ENCODE assay signal across 20 mouse cellular contexts in the genomic region with DNA sequence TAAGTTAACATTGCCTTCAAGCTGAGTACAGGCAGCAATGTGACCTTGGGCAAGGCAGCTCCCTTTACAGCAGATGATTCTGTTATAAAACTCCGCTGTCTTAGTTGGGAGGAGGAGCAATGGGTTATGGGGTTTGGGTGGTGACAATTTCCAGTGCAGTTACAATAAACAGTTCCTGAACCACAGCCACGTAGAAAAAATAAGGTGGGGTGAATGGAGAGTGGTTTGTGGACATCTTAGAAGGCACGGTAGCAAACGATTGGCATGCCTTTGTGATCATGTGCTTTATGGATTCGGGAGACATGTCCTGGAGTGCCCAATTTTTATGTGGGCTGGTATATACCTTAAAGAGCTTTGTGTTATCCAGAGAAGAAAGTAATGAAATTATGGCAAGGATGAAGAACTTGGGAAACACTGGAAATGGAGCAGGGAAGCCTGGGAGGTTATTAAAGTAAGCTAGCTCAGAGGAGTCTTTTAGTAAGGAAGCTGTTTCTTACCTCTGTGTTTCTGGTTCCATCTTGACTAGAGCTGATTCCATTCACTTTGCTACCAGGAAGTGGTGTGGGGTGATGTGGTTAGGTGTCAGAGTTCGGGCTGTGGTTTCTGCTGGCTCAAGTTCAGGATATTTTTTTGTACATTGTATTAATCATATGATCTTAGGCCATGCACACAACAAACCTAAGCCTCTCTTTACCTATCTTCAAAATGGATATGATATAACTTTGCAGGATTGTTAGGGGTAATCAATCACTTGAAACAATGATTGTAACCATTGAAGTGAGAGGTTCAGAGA. TPM values are rescaled to one million over a fixed set of nuclear protein-coding genes. Genes with fewer than 3 reads are reported as not detected.
A peak's percentile ranks its signal among the peaks of the same experiment; 100 is the strongest.
DNase-seq lines count a peak whose midpoint lies in the region; ATAC-seq and TF ChIP-seq lines count a peak whose summit lies in the region.
"Had no signal": no experiment of that assay in that cellular context is flagged by ENCODE, and none has a peak within 500 bp of the region (broad histone marks: within the 10 kb centered on the region; RNA-seq: fewer than 3 reads in every experiment).

No protein-coding gene starts in this region.

- peak; percentile 57 for DNase-seq in 3134 (ENCODE audit: extremely low read depth, insufficient read length, low spot score)
- peak; percentile 64 for DNase-seq in 3T3-L1 (ENCODE audit: low read depth, low spot score)
- no peak for DNase-seq in left cerebral cortex, adult 9 months (ENCODE audit: low spot score in 2 of 2)
- no peak for DNase-seq in retina, embryonic 14.5 days (ENCODE audit: low spot score)
- no peak for DNase-seq in liver
- DNase-seq: adrenal gland, postnatal 25 days; heart, postnatal 14 days had no signal

- H3K4me2 ChIP-seq in intestine, postnatal 0 days (replicated peaks; ENCODE audit: low read depth) = no peak overlapping the region

- H3K36me3 ChIP-seq in intestine, postnatal 0 days (ENCODE audit: control insufficient read depth, insufficient read depth) = no peaks in the 10 kb centered on the region
- H3K36me3 ChIP-seq: G1E; heart, embryonic 10.5 days had no signal

- no peak overlapping the region for H3K9ac ChIP-seq in intestine, postnatal 0 days (ENCODE audit: low read depth, low read length)
- H3K9ac ChIP-seq: liver, embryonic 14.5 days had no signal

- WGBS in intestine, postnatal 0 days = 62% methylated on average over 6 of the region's 6 CpGs

- no peak for TF ChIP-seq CTCF in intestine, postnatal 0 days (IDR thresholded peaks at IDR 0.05; ENCODE audit: low read depth)

- no peak overlapping the region for H3K27ac ChIP-seq in intestine, postnatal 0 days (ENCODE audit: low read depth, low read length)
- H3K27ac ChIP-seq: heart, embryonic 10.5 days; liver, embryonic 14.5 days had no signal

- no peaks in the 10 kb centered on the region for H3K4me1 ChIP-seq in intestine, postnatal 0 days (replicated peaks; ENCODE audit: control insufficient read depth, insufficient read depth, low read length)
- H3K4me1 ChIP-seq: heart, embryonic 10.5 days had no signal

- no peak overlapping the region for H3K4me3 ChIP-seq in intestine, postnatal 0 days (ENCODE audit: low read depth, low read length)
- H3K4me3 ChIP-seq: heart, embryonic 10.5 days had no signal

- H3K27me3 ChIP-seq in intestine, postnatal 0 days (replicated peaks; ENCODE audit: control insufficient read depth, insufficient read depth, low read length) = no peaks in the 10 kb centered on the region

- peak; percentile 67 for ATAC-seq in activated CD4-positive, CD25-positive, alpha-beta regulatory T cell, adult 4 months
- peak; percentile 64 for ATAC-seq in megakaryocyte, adult 5-6 weeks (ENCODE audit: poor library complexity, severe bottlenecking)
- ATAC-seq in intestine, postnatal 0 days = no peak
- ATAC-seq: forebrain, embryonic 14.5 days; hindbrain, embryonic 16.5 days had no signal

- no peaks in the 10 kb centered on the region for H3K9me3 ChIP-seq in intestine, postnatal 0 days (ENCODE audit: control insufficient read depth)
- H3K9me3 ChIP-seq: heart, embryonic 10.5 days had no signal

RNA-seq across cellular contexts. Expression of gene Ifi206, which starts 53.5 kb away (rescaled TPM):
- 10 to 100 TPM; 70.9 to 95.8 TPM for polyA plus RNA-seq in activated CD4-positive, CD25-positive, alpha-beta regulatory T cell, adult 4 months (2017; shearing (Covaris generic))
- 13.1 and 17.8 TPM in 2 replicates for total RNA-seq in megakaryocyte, adult 5-6 weeks (2015)
- total RNA-seq in megakaryocyte, adult 5-6 weeks (2017) = 2.4 and 3.1 TPM in 2 replicates
- polyA plus RNA-seq in intestine, postnatal 0 days (2015; fragmentation: Nextera tagmentation; extraction: Ambion mirVana) = 0.16 and 0.41 TPM in 2 replicates
- total RNA-seq: gastrocnemius, adult 8-10 months; layer of hippocampus, adult 18-20 months had no signal
- polyA plus RNA-seq: G1E; heart, embryonic 10.5 days; limb, embryonic 11.5 days; midbrain, postnatal 0 days; neural tube, embryonic 14.5 days had no signal

Comparison
In these comparisons a context has a peak if more than half of its experiments do, and no peak if none do; other contexts are left out.
1. DNase-seq: peak in 3134 (single experiment) and 3T3-L1 (single experiment); none in left cerebral cortex, adult 9 months (0 of 2), retina, embryonic 14.5 days (single experiment) and liver (single experiment).
2. RNA of gene Ifi206, which starts 53.5 kb away (polyA plus RNA-seq): 70.9 to 95.8 TPM in activated CD4-positive, CD25-positive, alpha-beta regulatory T cell, adult 4 months; 0.16 to 0.41 TPM in intestine, postnatal 0 days; every median in the first group is over 10 times any median in the second.